Mouse (Mus musculus) stomach, postnatal 0 days (tissue): ENCODE results near the gene Mdm1.

ENCODE experiments used
- CTCF ChIP-seq: IDR thresholded peaks from 2 replicates; pipeline ENCODE4 v1.5.1; 2016; ENCODE audit warnings: antibody characterized with exemption, low read depth, mild to moderate bottlenecking, moderate library complexity
- EP300 ChIP-seq: optimal IDR thresholded peaks from 2 replicates; pipeline ENCODE3; 2016; ENCODE audit warnings: antibody characterized with exemption

DNA sequence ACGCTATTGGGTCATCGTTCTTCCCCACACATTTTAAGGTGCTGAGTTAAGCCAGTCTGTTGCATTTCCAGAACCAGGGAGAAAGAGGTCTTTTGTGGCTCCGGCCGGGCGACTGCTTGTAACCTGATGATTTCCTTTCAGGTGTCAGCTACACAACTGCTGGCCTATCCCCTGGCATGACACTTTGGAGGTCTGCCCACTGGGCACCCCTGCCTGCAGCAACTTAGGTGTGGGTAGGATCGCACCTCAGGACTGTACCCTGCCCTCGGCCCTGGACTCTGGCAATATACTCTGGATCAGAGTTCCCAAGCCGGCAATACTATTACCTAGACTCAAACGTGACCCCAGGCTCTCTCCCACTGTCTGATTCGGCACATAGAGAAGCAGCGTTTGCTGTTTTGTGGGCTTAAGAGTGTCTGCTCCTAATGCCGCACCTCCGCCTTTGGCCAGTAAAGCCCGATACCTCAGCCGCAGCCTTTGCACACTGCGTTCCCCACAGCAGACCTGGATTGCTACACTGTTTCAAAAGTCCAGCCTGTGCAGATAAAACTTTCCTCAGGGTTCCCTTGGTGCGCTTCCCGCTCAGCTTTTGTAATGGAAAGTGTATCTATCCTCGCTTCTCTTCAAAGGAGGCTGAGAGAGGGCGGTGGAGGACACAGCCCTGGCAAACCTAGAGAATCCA is 12.5 kb upstream of the Mdm1 start:
- TF ChIP-seq CTCF (no peak), EP300 (no peak)
